Mouse (Mus musculus): ENCODE measurements around the gene Tmem128. TPM values are rescaled to one million over a fixed set of nuclear protein-coding genes. Genes with fewer than 3 reads are reported as not detected.

Gene Tmem128
- polyA plus RNA-seq, 1 experiment from 2014 or later = 108 TPM

GRCm38 (mm10) chr5:38275771-38276170, 15.8 kb downstream of the Tmem128 start, which contains the start of gene Otop1:
Gene Otop1, plus strand, starts transcription at chr5:38275972.
- Histone ChIP-seq H3K4me1 (replicated peaks; ENCODE audit: insufficient read depth, low read length) (peaks cover 9% of the 10 kb centered on the region; the same call in 1 of the 2 replicates), H3K4me2 (ENCODE audit: low read length) (no peak within 1 kb of the TSS), H3K9ac (ENCODE audit: low read depth, low read length) (no peak within 1 kb of the TSS), H3K36me3 (ENCODE audit: insufficient read depth, low read length) (no peaks in the 10 kb centered on the region), H3K4me3 (replicated peaks; ENCODE audit: low read depth, low read length) (no peak within 1 kb of the TSS), H3K27me3 (ENCODE audit: insufficient read depth, low read length) (peaks cover 33% of the 10 kb centered on the region), H3K9me3 (replicated peaks; ENCODE audit: low read length) (no peaks in the 10 kb centered on the region), H3K27ac (no peak within 1 kb of the TSS)
- WGBS = 10% methylated on average over 4 of the region's 4 CpGs
- ATAC-seq (replicated peaks; ENCODE audit: low FRiP score, low read depth) = no peak
- no peak for DNase-seq (ENCODE audit: low spot score)
- TF ChIP-seq CTCF (IDR thresholded peaks at IDR 0.05; ENCODE audit: low read depth) = no peak

DNA sequence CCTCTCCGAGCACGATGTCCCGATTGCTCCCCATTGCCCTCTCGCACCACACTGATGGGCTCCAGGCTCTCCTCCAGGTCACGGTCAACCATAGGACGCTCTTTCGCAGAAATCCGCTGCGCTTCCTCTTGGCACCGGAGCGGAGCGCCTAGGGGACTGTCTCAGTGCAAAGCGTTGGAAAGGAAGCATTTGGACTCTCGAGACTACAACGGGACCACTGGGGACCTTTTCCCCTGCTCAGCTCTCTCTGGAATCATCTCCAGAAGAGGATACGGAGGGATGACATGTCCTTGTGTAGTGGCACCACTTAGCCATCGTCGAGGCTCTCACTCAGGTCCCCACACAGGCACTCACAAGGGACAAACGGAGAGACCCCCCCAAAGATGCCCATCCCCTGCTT, 16.5 kb downstream of the Tmem128 start:
- H3K9me3 ChIP-seq (replicated peaks; ENCODE audit: low read length) = no peaks in the 10 kb centered on the region
- no peak overlapping the region for H3K27ac ChIP-seq
- H3K27me3 ChIP-seq (ENCODE audit: insufficient read depth, low read length) = peaks cover 33% of the 10 kb centered on the region
- 2% methylated on average over 19 of the region's 19 CpGs for WGBS
- DNase-seq (ENCODE audit: low spot score) = no peak
- no peak for ATAC-seq (replicated peaks; ENCODE audit: low FRiP score, low read depth)
- H3K4me3 ChIP-seq (replicated peaks; ENCODE audit: low read depth, low read length) = no peak overlapping the region
- H3K9ac ChIP-seq (ENCODE audit: low read depth, low read length) = no peak overlapping the region
- no peak overlapping the region for H3K4me2 ChIP-seq (ENCODE audit: low read length)
- no peaks in the 10 kb centered on the region for H3K36me3 ChIP-seq (ENCODE audit: insufficient read depth, low read length)
- H3K4me1 ChIP-seq (replicated peaks; ENCODE audit: insufficient read depth, low read length) = peaks cover 9% of the 10 kb centered on the region; the same call in 1 of the 2 replicates
- TF ChIP-seq CTCF (IDR thresholded peaks at IDR 0.05; ENCODE audit: low read depth) = no peak

DNA sequence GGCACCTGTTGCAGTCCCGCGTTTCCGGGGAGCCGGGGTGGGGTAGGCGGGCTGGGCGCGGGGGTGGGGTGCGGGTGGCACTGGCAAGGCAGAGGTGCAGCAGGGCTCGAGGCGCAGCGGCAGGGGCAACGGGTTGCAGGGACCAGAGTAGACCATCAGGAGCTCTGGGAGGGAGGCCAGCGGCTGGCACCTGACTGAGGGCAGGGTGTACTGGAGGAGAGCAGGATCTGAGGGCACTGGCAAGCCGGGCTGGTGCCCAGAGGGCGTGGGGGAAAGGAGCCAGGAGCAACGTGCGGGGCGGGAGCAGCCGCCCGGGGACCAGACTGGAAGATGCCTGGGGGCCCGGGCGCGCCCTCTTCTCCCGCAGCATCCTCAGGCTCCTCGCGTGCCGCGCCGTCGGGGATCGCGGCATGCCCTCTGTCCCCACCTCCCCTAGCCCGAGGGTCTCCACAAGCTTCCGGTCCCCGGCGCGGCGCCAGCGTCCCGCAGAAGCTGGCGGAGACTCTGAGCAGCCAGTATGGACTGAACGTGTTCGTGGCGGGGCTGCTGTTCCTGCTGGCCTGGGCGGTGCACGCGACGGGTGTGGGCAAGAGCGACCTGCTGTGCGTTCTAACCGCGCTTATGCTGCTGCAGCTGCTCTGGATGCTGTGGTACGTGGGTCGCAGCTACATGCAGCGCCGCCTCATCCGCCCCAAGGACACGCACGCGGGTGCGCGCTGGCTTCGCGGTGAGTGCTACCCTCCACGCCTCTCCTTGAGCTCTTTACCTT, 17.3 kb downstream of the Tmem128 start:
- H3K4me1 ChIP-seq (replicated peaks; ENCODE audit: insufficient read depth, low read length) = peaks cover 9% of the 10 kb centered on the region; the same call in 1 of the 2 replicates
- DNase-seq (ENCODE audit: low spot score) (no peak), ATAC-seq (replicated peaks; ENCODE audit: low FRiP score, low read depth) (0 out of 2 replicates have a peak, but pooled peaks have one; percentile 19)
- no peaks in the 10 kb centered on the region for H3K36me3 ChIP-seq (ENCODE audit: insufficient read depth, low read length)
- H3K9me3 ChIP-seq (replicated peaks; ENCODE audit: low read length) = no peaks in the 10 kb centered on the region
- H3K4me2 ChIP-seq (ENCODE audit: low read length) = peak overlapping the region; percentile 45
- no peak overlapping the region for H3K9ac ChIP-seq (ENCODE audit: low read depth, low read length)
- TF ChIP-seq CTCF (IDR thresholded peaks at IDR 0.05; ENCODE audit: low read depth) = no peak
- WGBS = 2% methylated on average over 61 of the region's 65 CpGs
- H3K27ac ChIP-seq = no peak overlapping the region
- H3K4me3 ChIP-seq (replicated peaks; ENCODE audit: low read depth, low read length) = peak overlapping the region; percentile 20; the same call in 1 of the 2 replicates
- peaks cover 33% of the 10 kb centered on the region for H3K27me3 ChIP-seq (ENCODE audit: insufficient read depth, low read length)

- H3K9me3 ChIP-seq (replicated peaks; ENCODE audit: low read length) = no peaks in the 10 kb centered on the region
- no peak for DNase-seq (ENCODE audit: low spot score)
- H3K4me2 ChIP-seq (ENCODE audit: low read length) = peak overlapping the region; percentile 45; the same call in 1 of the 2 replicates
- WGBS = 13% methylated on average over 12 of the region's 12 CpGs
- H3K9ac ChIP-seq (ENCODE audit: low read depth, low read length) = no peak overlapping the region
- H3K27ac ChIP-seq = no peak overlapping the region
- H3K27me3 ChIP-seq (ENCODE audit: insufficient read depth, low read length) = peaks cover 33% of the 10 kb centered on the region
- peaks cover 9% of the 10 kb centered on the region; the same call in 1 of the 2 replicates for H3K4me1 ChIP-seq (replicated peaks; ENCODE audit: insufficient read depth, low read length)
- 0 out of 2 replicates have a peak overlapping the region, but pooled peaks have one; percentile 20 for H3K4me3 ChIP-seq (replicated peaks; ENCODE audit: low read depth, low read length)
- ATAC-seq (replicated peaks; ENCODE audit: low FRiP score, low read depth) = no peak
- no peak for TF ChIP-seq CTCF (IDR thresholded peaks at IDR 0.05; ENCODE audit: low read depth)
- no peaks in the 10 kb centered on the region for H3K36me3 ChIP-seq (ENCODE audit: insufficient read depth, low read length)
Observed at GRCm38 (mm10) chr5:38277936-38278600, 18.1 kb downstream of the Tmem128 start.

- peaks cover 9% of the 10 kb centered on the region; the same call in 1 of the 2 replicates for H3K4me1 ChIP-seq (replicated peaks; ENCODE audit: insufficient read depth, low read length)
Observed at GRCm38 (mm10) chr5:38280075-38280474, 20.1 kb downstream of the Tmem128 start.

GRCm38 (mm10) chr5:38285724-38286123, 25.7 kb downstream of the Tmem128 start:
- H3K27me3 ChIP-seq (ENCODE audit: insufficient read depth, low read length) = no peaks in the 10 kb centered on the region
- no peak overlapping the region for H3K4me2 ChIP-seq (ENCODE audit: low read length)
- no peaks in the 10 kb centered on the region for H3K9me3 ChIP-seq (replicated peaks; ENCODE audit: low read length)
- no peak for DNase-seq (ENCODE audit: low spot score)
- no peak for TF ChIP-seq CTCF (IDR thresholded peaks at IDR 0.05; ENCODE audit: low read depth)
- H3K36me3 ChIP-seq (ENCODE audit: insufficient read depth, low read length) = no peaks in the 10 kb centered on the region
- H3K9ac ChIP-seq (ENCODE audit: low read depth, low read length) = no peak overlapping the region
- WGBS = 22% methylated on average over 9 of the region's 9 CpGs
- H3K27ac ChIP-seq = no peak overlapping the region
- ATAC-seq (replicated peaks; ENCODE audit: low FRiP score, low read depth) = no peak
- no peak overlapping the region for H3K4me3 ChIP-seq (replicated peaks; ENCODE audit: low read depth, low read length)
- no peaks in the 10 kb centered on the region for H3K4me1 ChIP-seq (replicated peaks; ENCODE audit: insufficient read depth, low read length)

More at GRCm38 (mm10) chr5:38280075-38280474, 20.1 kb downstream of the Tmem128 start:
- no peak for TF ChIP-seq CTCF (IDR thresholded peaks at IDR 0.05; ENCODE audit: low read depth)
- no peak for ATAC-seq (replicated peaks; ENCODE audit: low FRiP score, low read depth)
- Histone ChIP-seq H3K36me3 (ENCODE audit: insufficient read depth, low read length) (no peaks in the 10 kb centered on the region), H3K4me3 (replicated peaks; ENCODE audit: low read depth, low read length) (no peak overlapping the region), H3K9ac (ENCODE audit: low read depth, low read length) (no peak overlapping the region), H3K9me3 (replicated peaks; ENCODE audit: low read length) (no peaks in the 10 kb centered on the region), H3K4me2 (ENCODE audit: low read length) (no peak overlapping the region), H3K27ac (no peak overlapping the region), H3K27me3 (ENCODE audit: insufficient read depth, low read length) (peaks cover 33% of the 10 kb centered on the region)
- no peak for DNase-seq (ENCODE audit: low spot score)
- WGBS = 19% methylated on average over 1 of the region's 1 CpGs
